Mouse (Mus musculus) ovary, adult 18-20 months (tissue): ENCODE measurements around the gene Tex14.
A peak's percentile ranks its signal among the peaks of the same experiment; 100 is the strongest.

Experiments used
- DNase-seq: peaks from one replicate; pipeline ENCODE4 v3.0.0; 2022; ENCODE audit warnings: low spot score, mixed read lengths

Tex14 gene

GRCm38 (mm10) chr11:87592713-87593598 lies 188.1 kb downstream of the Tex14 start:
- DNase-seq, result no peak

GRCm38 (mm10) chr11:87595327-87595841 lies 190.5 kb downstream of the Tex14 start:
- peak; percentile 89 for DNase-seq

GRCm38 (mm10) chr11:87595976-87596375 lies 191.1 kb downstream of the Tex14 start:
- DNase-seq, result no peak

GRCm38 (mm10) chr11:87596492-87596891 lies 191.6 kb downstream of the Tex14 start:
- DNase-seq, result no peak

GRCm38 (mm10) chr11:87597061-87597460 lies 192.2 kb downstream of the Tex14 start:
- no peak for DNase-seq

GRCm38 (mm10) chr11:87599395-87600089 lies 194.7 kb downstream of the Tex14 start:
- no peak for DNase-seq

GRCm38 (mm10) chr11:87600322-87600853 lies 195.5 kb downstream of the Tex14 start:
- DNase-seq, result no peak

GRCm38 (mm10) chr11:87602234-87602633 lies 197.4 kb downstream of the Tex14 start:
- DNase-seq, result no peak

- no peak for DNase-seq
Measured at GRCm38 (mm10) chr11:87603571-87603970, 198.7 kb downstream of the Tex14 start.
